Mouse (Mus musculus) thymus, adult 2 months (tissue): ENCODE measurements at regions not wholly inside any gene's neighbourhood (a gene's known extent, or its start where the extent isn't known, plus 50 kb on each side); places are given as distances from the start of the nearest gene placed in this dataset.

Source experiments
- DNase-seq: peaks from one replicate; pipeline ENCODE4 v3.0.0; 2021
- H3K27ac ChIP-seq: fragments of 200-500 bp; 2 replicates; pipeline ENCODE4 v1.5.1; 2012; ENCODE audit warnings: low read length, control low read depth; ENCODE audit not compliant: control insufficient read depth, insufficient read depth
- H3K27me3 ChIP-seq: fragments of 200-500 bp; 2 replicates; pipeline ENCODE4 v1.6.1; 2012; ENCODE audit warnings: mild to moderate bottlenecking, low read length, moderate library complexity, mixed read lengths; ENCODE audit not compliant: control insufficient read depth, insufficient read depth
- H3K36me3 ChIP-seq: fragments of 200-500 bp; 2 replicates; pipeline ENCODE4 v1.6.1; 2012; ENCODE audit warnings: mild to moderate bottlenecking, low read length, moderate library complexity; ENCODE audit not compliant: control insufficient read depth, insufficient read depth
- H3K4me1 ChIP-seq: fragments of 200-500 bp; replicated peaks from 2 replicates; pipeline ENCODE4 v1.6.1; 2012; ENCODE audit warnings: low read length; ENCODE audit not compliant: control insufficient read depth, insufficient read depth
- H3K4me3 ChIP-seq: fragments of 200-500 bp; 2 replicates; pipeline ENCODE4 v1.5.1; 2012; ENCODE audit warnings: mild to moderate bottlenecking, low read length, control low read depth, moderate library complexity; ENCODE audit not compliant: control insufficient read depth, insufficient read depth
- CTCF ChIP-seq: fragments of 200-500 bp; IDR thresholded peaks from 2 replicates; pipeline ENCODE4 v1.5.1; 2012; ENCODE audit warnings: mild to moderate bottlenecking, control low read depth, low read length, moderate library complexity, borderline replicate concordance; ENCODE audit not compliant: control insufficient read depth, poor library complexity, insufficient read depth; ENCODE audit errors: extremely low read depth
- POLR2A ChIP-seq: fragments of 200-500 bp; IDR thresholded peaks from 2 replicates; pipeline ENCODE4 v1.6.1; 2012; ENCODE audit warnings: mild to moderate bottlenecking, low read length, control low read depth, moderate library complexity; ENCODE audit not compliant: control insufficient read depth, poor library complexity, insufficient read depth; ENCODE audit errors: extremely low read depth
- WGBS: fragments of 180-500 bp; shearing (Covaris S2); methylation state at CpG from one replicate; pipeline ENCODE4 v1.1.7; 2018; 5-methylcytosine and 5-hydroxymethylcytosine counted together

- Histone ChIP-seq H3K36me3 (no peaks in the 10 kb centered on the region), H3K27ac (no peak overlapping the region), H3K4me3 (no peak overlapping the region), H3K4me1 (no peaks in the 10 kb centered on the region), H3K27me3 (no peaks in the 10 kb centered on the region)
- TF ChIP-seq POLR2A (no peak), CTCF (no peak)
- 96% methylated on average over 3 of the region's 3 CpGs for WGBS
- no peak for DNase-seq
Measured at GRCm38 (mm10) chr4:89034299-89034698, 102.6 kb upstream of the Mtap start.

- 78% methylated on average over 2 of the region's 2 CpGs for WGBS
- no peak for DNase-seq
- no peaks in the 10 kb centered on the region for H3K27me3 ChIP-seq
- H3K4me1 ChIP-seq = no peaks in the 10 kb centered on the region
- no peaks in the 10 kb centered on the region for H3K36me3 ChIP-seq
- no peak for TF ChIP-seq POLR2A
- no peak for TF ChIP-seq CTCF
- H3K4me3 ChIP-seq = no peak overlapping the region
- H3K27ac ChIP-seq = no peak overlapping the region
Measured at GRCm38 (mm10) chr4:89012681-89013353, 124.1 kb upstream of the Mtap start.

- Histone ChIP-seq H3K27ac (no peak overlapping the region), H3K36me3 (no peaks in the 10 kb centered on the region), H3K27me3 (no peaks in the 10 kb centered on the region), H3K4me3 (no peak overlapping the region), H3K4me1 (no peaks in the 10 kb centered on the region)
- TF ChIP-seq CTCF (no peak), POLR2A (no peak)
- no peak for DNase-seq
- WGBS = 34% methylated on average over 5 of the region's 5 CpGs
Measured at GRCm38 (mm10) chr4:89008561-89008960, 128.4 kb upstream of the Mtap start.

- no peaks in the 10 kb centered on the region for H3K36me3 ChIP-seq
- WGBS = 50% methylated on average over 4 of the region's 4 CpGs
- DNase-seq = no peak
- H3K27me3 ChIP-seq = no peaks in the 10 kb centered on the region
- H3K4me1 ChIP-seq = no peaks in the 10 kb centered on the region
- TF ChIP-seq POLR2A = no peak
- no peak for TF ChIP-seq CTCF
- H3K27ac ChIP-seq = no peak overlapping the region
- H3K4me3 ChIP-seq = no peak overlapping the region
Measured at GRCm38 (mm10) chr4:89001470-89001869, 121.5 kb upstream of the Ifne start.

- Histone ChIP-seq H3K4me1 (no peaks in the 10 kb centered on the region), H3K36me3 (no peaks in the 10 kb centered on the region), H3K4me3 (no peak overlapping the region), H3K27ac (no peak overlapping the region), H3K27me3 (no peaks in the 10 kb centered on the region)
- TF ChIP-seq CTCF (no peak), POLR2A (no peak)
- DNase-seq = no peak
- WGBS = 62% methylated on average over 4 of the region's 4 CpGs
Measured at GRCm38 (mm10) chr4:89000855-89001254, 120.9 kb upstream of the Ifne start.

- no peak for DNase-seq
- WGBS = 94% methylated on average over 6 of the region's 6 CpGs
- no peak overlapping the region for H3K4me3 ChIP-seq
- TF ChIP-seq CTCF (no peak), POLR2A (no peak)
- no peaks in the 10 kb centered on the region for H3K27me3 ChIP-seq
- H3K4me1 ChIP-seq = no peaks in the 10 kb centered on the region
- no peaks in the 10 kb centered on the region for H3K36me3 ChIP-seq
- no peak overlapping the region for H3K27ac ChIP-seq
Measured at GRCm38 (mm10) chr4:89000200-89000599, 120.2 kb upstream of the Ifne start.

GRCm38 (mm10) chr4:88998286-88998685 lies 118.3 kb upstream of the Ifne start:
- WGBS = 92% methylated on average over 5 of the region's 5 CpGs
- Histone ChIP-seq H3K27me3 (no peaks in the 10 kb centered on the region), H3K4me3 (no peak overlapping the region), H3K36me3 (no peaks in the 10 kb centered on the region), H3K4me1 (no peaks in the 10 kb centered on the region), H3K27ac (no peak overlapping the region)
- no peak for DNase-seq
- no peak for TF ChIP-seq CTCF
- no peak for TF ChIP-seq POLR2A
